Mouse (Mus musculus) bone marrow, adult 2 months (tissue): ENCODE measurements around the gene Gm14435. TPM values are rescaled to one million over a fixed set of nuclear protein-coding genes. Genes with fewer than 3 reads are reported as not detected.
"Not testable (repeated sequence)": the region's sequence is repeated elsewhere in the genome, so short reads cannot be mapped to it uniquely, and the experiment has no call there.

ENCODE experiments used
- H3K27ac ChIP-seq: fragments of 200-500 bp; 2 replicates; pipeline ENCODE4 v1.5.1; 2012; ENCODE audit warnings: low read depth, mild to moderate bottlenecking, control low read depth, inconsistent platforms, low read length; ENCODE audit not compliant: control insufficient read depth, poor library complexity, insufficient read depth
- H3K4me1 ChIP-seq: fragments of 200-500 bp; 2 replicates; pipeline ENCODE4 v1.6.1; 2011; ENCODE audit warnings: low read length; ENCODE audit not compliant: control insufficient read depth, insufficient read depth
- H3K4me3 ChIP-seq: fragments of 200-500 bp; replicated peaks from 2 replicates; pipeline ENCODE3; 2011; ENCODE audit warnings: mild to moderate bottlenecking, low read depth, low read length, control low read depth; ENCODE audit not compliant: control insufficient read depth
- WGBS: fragments of 180-500 bp; shearing (Covaris S2); methylation state at CpG from one replicate; pipeline ENCODE4 v1.1.7; 2018; 5-methylcytosine and 5-hydroxymethylcytosine counted together
- polyA plus RNA-seq: library from polyadenylated mRNA; stranded (reverse); fragments of >200 nt; gene quantifications from 2 replicates; pipeline ENCODE4 v1.2.4, GENCODE M21; 2011; ENCODE audit warnings: low replicate concordance; ENCODE audit not compliant: missing spikeins, insufficient read depth, insufficient read length

The Gm14435 gene
- polyA plus RNA-seq: not detected in 2 replicates

DNA sequence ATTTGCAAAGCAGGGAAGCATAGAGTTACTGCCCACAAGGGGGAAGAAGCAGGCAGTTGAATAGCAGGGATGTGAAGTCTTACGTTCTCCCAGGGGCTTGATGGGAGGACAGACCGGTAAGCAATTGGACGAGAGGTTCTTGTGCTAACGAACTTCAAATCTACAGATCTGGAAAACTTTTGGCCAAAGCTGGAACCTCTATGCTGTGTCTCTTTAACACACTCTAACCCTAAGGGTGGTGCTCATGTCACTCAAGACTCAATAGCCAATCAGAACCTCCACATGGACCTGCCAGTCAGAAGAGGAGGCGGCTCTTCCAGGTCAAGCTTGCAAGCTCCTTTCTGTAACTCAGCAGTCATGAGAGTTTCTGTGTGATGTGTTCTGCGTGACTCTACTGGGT lies at the start of gene Gm14435:
Gene Gm14435 (plus strand): TSS at position 301 of the 400 bp plus-strand sequence.
- not testable (repeated sequence) for H3K4me1 ChIP-seq, H3K27ac ChIP-seq, H3K4me3 ChIP-seq
- WGBS: no CpG with 5 or more reads among the region's 6 CpGs

Other genes starting within 250 kb of the Gm14435 start
- gene 2210418O10Rik, start 197.0 kb upstream of the Gm14435 start, polyA plus RNA-seq: 0.67 and 1.6 TPM in 2 replicates
- not detected in 2 replicates for gene Gm11009, start 104.1 kb upstream of the Gm14435 start, polyA plus RNA-seq
- not detected in 2 replicates for gene Gm14434, start 63.2 kb downstream of the Gm14435 start, polyA plus RNA-seq
- gene Zfp967, start 97.5 kb downstream of the Gm14435 start, polyA plus RNA-seq: not detected in 2 replicates
- 1.9 TPM in 1 of 2 replicates, not detected in the other for gene Gm14308, start 212.8 kb downstream of the Gm14435 start, polyA plus RNA-seq
- gene Zfp973, start 246.9 kb downstream of the Gm14435 start, polyA plus RNA-seq: 2.7 TPM in 1 of 2 replicates, not detected in the other